Mouse (Mus musculus) thymus, postnatal 10 days (tissue): ENCODE data around the gene Pex11a.
"Not testable (repeated sequence)": the region's sequence is repeated elsewhere in the genome, so short reads cannot be mapped to it uniquely, and the experiment has no call there.

ENCODE experiments used
- DNase-seq, 2 experiments: peaks; one replicate each; pipeline ENCODE4 v3.0.0; 2021; ENCODE audit warnings: low spot score in 2 of 2

The Pex11a gene

DNA sequence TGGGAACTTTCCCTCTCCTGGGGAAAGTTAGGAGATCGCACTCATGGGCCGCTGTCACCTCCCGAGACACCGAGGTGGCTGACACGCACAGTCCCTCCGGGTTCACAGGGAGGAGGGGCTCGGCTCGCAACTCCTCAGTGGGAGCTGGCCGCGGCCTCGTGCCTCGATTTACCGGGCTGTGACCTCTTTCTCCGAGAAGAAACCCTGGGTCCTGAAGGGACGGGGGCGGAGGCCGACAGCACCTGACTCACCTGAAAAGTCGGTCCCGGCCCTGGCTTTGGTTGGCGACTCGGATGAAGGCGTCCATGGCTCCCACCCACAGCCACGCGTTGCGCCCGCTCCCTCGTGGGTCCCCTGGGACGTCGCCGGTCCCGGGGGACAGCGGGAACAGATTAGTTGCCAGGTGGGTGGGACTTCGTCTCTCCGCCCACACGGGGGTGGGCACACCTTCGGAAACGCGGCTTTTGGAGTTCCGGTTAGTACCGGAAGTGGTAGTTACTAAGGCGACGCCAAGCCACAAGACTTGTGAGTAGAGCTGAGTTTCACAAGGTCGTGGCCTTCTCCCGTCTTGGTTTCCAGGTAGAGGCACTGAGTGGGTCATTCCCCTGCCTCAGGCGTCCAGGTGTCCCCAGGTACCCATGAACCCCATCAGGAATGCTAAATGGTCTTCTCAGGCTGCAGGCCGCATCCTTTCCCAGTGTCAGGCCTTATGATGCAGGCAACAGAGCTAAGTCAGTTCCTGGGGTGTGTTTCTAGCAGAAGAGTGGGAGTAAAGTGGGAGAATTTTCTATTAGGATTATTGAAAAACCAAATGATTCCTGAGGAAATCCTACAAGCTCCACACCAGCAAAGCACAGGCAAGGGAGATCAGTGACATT, at the start of gene Pex11a, which contains the start of gene Wdr93:
Pex11a (minus strand) TSS at position 473 of the 878 bp plus-strand sequence.
Wdr93 (plus strand) TSS at position 505 of the 878 bp plus-strand sequence.
- peak; percentile 70 to 75 for DNase-seq

DNA sequence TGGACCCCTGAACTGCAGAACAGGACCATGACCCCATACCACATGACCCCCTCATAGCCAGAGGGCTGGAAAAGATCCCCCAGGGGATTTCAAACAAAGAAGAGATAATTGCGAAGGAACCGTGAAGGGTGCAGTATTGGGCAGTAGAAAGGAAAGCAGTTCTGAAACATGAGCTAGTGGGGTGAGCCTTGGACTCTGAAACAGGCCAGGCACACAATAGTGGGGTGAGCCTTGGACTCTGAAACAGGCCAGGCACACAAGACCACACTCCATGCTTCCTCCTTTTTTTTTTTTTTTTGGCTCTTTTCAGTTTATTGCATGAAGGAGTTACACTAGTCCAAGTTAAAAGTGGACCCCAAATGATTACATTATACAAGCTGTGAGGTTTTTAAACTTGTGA, 46.9 kb upstream of the Pex11a start:
- DNase-seq: not testable (repeated sequence)

DNA sequence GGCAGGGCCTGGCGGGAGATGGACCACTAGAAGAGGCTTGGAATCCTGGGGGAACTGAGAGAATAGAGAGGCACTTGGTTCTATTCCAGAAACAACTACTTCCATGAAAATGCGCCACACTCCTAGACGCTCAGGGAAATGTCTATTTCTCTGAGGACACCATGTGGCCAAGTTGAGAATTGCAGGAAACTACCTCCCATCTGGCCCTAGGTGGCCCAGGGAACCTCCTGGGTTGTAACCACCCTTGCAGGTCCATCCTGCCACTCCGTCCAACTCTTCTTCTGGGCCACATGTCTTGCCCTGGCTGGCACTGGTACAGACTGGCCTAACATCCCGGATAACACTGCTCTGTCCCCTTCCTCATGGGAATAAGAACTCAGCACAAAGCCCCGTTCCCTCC, 43.4 kb upstream of the Pex11a start:
- peak; percentile 26 to 65 for DNase-seq

- no peak for DNase-seq
These were observed 39.6 kb upstream of the Pex11a start for GRCm38 (mm10) chr7:79782516-79782855.

DNA sequence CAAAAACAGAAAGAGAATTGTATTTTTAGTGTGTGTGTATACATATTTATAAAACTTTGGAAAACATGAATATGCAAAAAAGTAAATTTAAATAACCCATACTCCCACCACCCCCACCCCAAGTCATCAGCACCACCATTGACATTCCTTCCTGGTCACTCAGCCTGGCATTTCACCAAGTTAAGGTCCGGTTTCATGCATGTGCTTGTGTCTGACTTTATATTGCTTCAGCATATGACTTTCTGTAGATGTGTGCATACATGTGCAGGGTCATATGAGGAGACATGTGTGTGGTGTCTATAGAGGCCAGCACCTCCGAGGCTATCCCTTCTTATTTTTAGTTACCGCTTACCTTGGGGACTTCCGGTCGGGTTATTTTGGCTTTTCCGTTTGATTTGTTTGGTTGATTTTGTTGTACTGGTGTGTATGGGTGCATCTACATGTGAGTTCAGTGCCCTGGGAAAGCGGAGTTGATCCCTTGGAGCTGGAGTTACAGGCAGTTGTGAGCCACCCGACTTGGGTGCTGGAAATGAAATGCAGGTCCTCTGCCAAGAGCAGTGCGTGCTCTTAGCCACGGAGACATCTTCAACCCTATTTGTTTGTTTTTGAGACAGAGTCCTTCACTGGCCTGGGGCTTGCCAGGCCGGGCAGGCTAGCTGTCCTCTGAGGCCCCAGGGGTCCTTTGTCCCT, 39.0 kb upstream of the Pex11a start:
- DNase-seq: no peak

DNA sequence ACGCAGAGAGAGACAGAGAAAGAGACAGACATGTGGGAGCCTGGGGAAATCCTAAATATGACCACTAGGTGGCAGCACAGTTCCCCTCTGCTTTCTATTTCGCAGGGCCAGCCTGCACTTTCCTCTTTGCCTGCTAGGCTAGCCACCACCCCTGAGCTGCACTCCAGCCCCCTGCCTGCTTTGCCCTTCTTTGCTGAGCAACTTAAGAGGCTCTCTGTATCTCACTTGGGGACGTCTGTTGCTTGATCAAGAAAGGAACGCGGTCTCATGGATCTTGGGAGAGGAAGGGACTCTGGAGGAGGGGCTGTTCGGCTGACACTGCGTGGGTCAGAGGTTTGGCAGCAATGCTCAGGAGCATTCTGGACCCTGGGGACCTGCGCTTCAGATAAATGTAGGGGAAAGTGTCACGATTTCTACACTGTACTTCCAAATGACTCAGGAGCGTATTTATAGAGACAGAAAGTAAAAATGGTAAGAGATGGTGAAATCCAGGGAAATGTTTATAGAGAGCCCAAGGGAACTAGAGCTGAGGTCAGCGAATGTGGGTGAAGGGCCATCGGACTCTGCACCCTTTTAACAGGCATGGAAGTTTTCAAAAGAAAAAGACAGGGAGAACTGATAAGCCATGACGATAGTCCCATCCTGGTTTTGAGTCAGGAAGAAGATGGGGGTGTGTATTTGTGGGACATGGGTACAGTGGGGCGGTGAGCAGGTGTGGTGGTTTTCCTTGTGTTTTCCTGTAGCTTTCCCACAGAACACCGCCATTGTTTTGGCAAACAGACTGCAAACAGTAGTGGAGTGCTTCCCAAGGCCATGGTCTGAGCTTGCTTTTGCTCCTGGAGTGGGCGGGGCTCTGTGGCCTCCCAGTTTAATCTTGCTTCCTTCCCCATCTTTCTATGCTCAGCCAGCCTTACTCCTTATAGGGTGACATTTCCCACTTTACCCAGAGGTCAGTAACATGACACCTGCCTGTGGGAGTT, 38.0 kb upstream of the Pex11a start:
- peak; percentile 26 to 71 for DNase-seq

GRCm38 (mm10) chr7:79771561-79772512, 28.9 kb upstream of the Pex11a start:
- no peak for DNase-seq

- DNase-seq: no peak
These were observed 26.7 kb upstream of the Pex11a start for GRCm38 (mm10) chr7:79769664-79770063.

DNA sequence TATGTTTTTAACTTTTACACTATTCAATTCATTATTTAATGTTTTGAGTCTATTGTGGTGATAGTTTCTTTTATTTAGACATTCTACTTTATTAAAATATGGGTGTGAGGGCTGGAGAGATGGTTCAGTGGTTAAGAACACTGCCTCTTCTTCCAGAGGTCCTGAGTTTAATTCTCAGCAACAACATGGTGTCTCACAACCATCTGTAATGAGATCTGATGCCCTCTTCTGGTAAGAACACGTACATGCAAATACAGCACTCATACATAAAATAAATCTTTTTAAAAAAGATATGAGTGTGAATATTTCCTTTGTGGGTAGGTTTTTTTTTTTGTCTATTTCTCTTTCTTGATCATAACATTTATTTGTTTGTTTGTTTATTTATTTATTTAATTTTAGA, 23.1 kb upstream of the Pex11a start:
- no peak for DNase-seq

GRCm38 (mm10) chr7:79762106-79762505, 19.2 kb upstream of the Pex11a start:
- no peak for DNase-seq

- no peak for DNase-seq
These were observed 18.4 kb upstream of the Pex11a start for GRCm38 (mm10) chr7:79761124-79761876.

DNA sequence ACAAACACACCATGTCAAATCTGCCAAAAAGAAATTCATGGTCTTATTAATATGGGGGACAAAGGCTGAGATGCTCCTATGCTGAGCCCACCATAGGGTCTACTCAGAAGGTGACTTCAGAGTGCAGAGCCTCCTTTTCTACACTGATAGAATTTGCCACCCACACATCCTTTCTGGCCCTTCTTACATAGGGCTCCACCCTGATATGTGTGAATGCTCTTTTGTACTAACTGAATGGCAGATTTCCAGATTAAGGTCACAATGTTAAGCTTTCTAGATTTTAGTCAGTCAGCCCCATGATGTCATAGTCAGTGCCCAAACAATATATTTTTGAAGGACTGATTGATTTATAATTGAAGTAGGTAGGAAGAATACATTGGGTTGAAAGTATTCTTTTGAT, 16.8 kb upstream of the Pex11a start:
- DNase-seq: no peak

GRCm38 (mm10) chr7:79758176-79758575, 15.2 kb upstream of the Pex11a start:
- no peak for DNase-seq

DNA sequence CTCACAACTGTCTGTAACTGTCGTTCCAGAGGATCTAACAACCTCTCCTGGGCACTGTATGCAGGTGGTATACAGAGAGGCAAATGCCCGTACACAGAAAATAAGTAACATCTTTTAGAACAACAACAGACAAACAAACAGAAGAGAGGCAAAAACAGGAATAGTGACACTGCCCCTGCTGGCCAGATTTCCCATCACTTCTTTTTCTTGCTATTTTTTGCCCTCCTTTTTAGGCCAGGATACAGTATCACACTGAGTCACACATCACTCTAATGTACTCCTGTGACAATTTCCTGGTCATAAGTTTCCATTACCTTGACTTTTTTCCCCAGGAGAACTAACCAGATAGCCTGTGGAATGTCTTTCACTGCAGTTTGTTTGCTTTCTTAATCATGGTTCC, 13.4 kb upstream of the Pex11a start:
- DNase-seq: no peak

DNA sequence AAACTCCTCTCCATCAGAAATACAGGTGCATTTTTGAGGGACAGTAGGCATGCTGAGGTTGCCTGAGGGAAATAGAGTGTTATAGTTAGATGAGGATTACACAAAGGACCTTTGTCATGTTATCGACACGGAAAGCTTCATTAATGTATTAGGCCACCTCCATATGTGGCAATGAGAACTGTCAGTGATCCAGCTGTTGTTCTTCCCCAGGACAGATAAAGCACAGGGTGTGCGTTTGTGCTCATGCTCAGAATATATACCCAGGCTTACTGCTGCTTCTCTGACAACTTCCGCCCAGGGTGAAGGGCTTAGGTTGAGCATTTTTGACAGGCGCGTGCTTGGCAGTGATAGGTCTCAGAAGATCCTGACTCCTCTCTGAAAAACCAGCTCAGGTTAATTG, 6.6 kb upstream of the Pex11a start:
- no peak for DNase-seq

GRCm38 (mm10) chr7:79747659-79748058, 4.7 kb upstream of the Pex11a start:
- no peak for DNase-seq

DNA sequence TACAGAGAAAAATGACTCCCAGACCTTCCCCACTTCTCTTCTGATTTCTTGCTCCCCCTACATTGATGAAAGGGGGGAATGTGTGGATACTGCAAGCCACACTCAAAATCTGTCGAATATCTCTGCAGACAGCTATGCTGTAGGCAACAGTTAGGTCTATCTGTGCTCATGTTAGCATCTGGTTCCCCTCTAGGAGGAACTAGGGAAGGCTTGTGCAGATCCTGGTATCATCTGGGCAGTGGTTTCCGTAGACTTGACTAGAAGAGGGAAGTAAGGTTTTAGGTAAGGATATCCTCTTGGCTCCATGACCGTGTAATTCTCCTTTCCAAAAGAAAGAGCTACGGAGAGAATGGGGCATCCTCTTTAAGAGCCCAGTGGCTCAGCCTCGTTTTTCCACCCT, 1.7 kb upstream of the Pex11a start:
- no peak for DNase-seq

- DNase-seq: no peak
These were observed 1.1 kb upstream of the Pex11a start for GRCm38 (mm10) chr7:79744051-79744450.

DNA sequence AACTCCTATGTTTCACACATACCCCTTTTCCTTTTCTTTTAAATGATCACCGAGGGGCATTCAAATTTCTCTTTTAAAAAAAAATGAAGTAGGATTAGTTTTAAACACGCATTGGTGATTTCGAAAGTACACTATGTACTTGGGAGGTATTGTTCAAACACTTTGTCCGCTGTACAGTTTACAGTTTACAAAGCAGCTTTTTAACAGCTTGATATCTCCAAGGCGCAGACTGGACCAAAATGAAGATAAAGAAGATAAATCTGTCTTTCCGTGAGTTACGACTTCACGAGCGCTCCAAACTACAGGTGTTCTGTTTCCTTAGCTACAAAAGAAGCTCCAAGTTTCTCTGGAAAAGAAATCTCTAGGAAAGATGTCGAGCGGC, 663 bp downstream of the Pex11a start:
- no peak for DNase-seq

DNA sequence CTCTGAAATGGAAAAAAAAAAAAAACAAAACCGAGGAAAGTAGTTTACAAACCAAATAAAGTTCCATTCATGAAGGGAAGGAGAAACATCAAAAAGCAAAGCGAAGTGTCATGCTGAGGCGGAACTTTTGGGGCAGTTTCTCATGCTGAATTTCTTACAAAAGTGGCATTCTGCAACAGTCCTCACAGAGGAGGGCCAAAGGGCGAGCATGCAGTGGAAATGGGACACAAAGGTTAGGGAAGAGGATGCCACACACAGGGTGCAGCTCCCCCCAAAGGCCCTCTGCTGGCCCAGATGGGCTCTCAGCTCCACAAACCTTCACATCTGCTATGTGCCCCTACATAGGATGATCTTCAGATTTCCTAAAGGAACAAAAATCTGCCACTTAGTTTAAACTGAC, 2.7 kb downstream of the Pex11a start:
- no peak for DNase-seq
